Mouse (Mus musculus) C2C12 (cell line): ENCODE data around the gene Mapk11. TPM values are rescaled to one million over a fixed set of nuclear protein-coding genes. Genes with fewer than 3 reads are reported as not detected.
A peak's percentile ranks its signal among the peaks of the same experiment; 100 is the strongest.

Source experiments
- H3K27me3 ChIP-seq: one replicate; pipeline ENCODE4 v1.6.1; 2011; ENCODE audit not compliant: control insufficient read depth, insufficient read depth, insufficient read length
- H3K36me3 ChIP-seq: one replicate; pipeline ENCODE4 v1.6.1; 2011; ENCODE audit not compliant: control insufficient read depth, insufficient read depth
- H3K4me3 ChIP-seq: one replicate; pipeline ENCODE4 v1.5.1; 2011; ENCODE audit warnings: mild to moderate bottlenecking, control low read depth; ENCODE audit not compliant: poor library complexity, insufficient read depth, severe bottlenecking
- H3K79me2 ChIP-seq: one replicate; pipeline ENCODE4 v1.6.1; 2011; ENCODE audit not compliant: control insufficient read depth, insufficient read depth
- H3K79me3 ChIP-seq: one replicate; pipeline ENCODE4 v1.6.1; 2011; ENCODE audit warnings: low read depth, control low read depth
- H3ac ChIP-seq: one replicate; pipeline ENCODE3; 2011; ENCODE audit warnings: low read depth; ENCODE audit not compliant: control insufficient read depth, insufficient read length
- CEBPB ChIP-seq: IDR thresholded peaks from one replicate; pipeline ENCODE4 v1.6.1; 2011; ENCODE audit warnings: low read depth, mild to moderate bottlenecking, control low read depth, moderate library complexity
- CTCF ChIP-seq: IDR thresholded peaks from one replicate; pipeline ENCODE4 v1.5.1; 2011; ENCODE audit not compliant: control insufficient read depth, insufficient read depth, insufficient read length
- FOSL1 ChIP-seq: IDR thresholded peaks from one replicate; pipeline ENCODE4 v1.8.0; 2011; ENCODE audit warnings: mild to moderate bottlenecking, low read length; ENCODE audit not compliant: poor library complexity, insufficient read depth, severe bottlenecking
- MAX ChIP-seq: IDR thresholded peaks from one replicate; pipeline ENCODE4 v1.6.1; 2011; ENCODE audit warnings: mild to moderate bottlenecking, control low read depth
- MYOD1 ChIP-seq: IDR thresholded peaks from one replicate; pipeline ENCODE4 v1.6.1; 2011; ENCODE audit warnings: low read depth; ENCODE audit not compliant: control insufficient read depth, insufficient read length
- MYOG ChIP-seq: IDR thresholded peaks from one replicate; pipeline ENCODE4 v1.6.1; 2011; ENCODE audit not compliant: control insufficient read depth, insufficient read length; ENCODE audit errors: extremely low read depth
- USF1 ChIP-seq: IDR thresholded peaks from one replicate; pipeline ENCODE4 v1.6.1; 2011; ENCODE audit warnings: low read depth, mild to moderate bottlenecking, control low read depth, moderate library complexity
- polyA plus RNA-seq: library from polyadenylated mRNA; unstranded; fragments of >200 nt; fragmentation: generic; extraction: Trizol; gene quantifications from one replicate; pipeline ENCODE4 v1.2.1, GENCODE M21; 2012; ENCODE audit warnings: missing spikeins

The Mapk11 gene
- polyA plus RNA-seq, 1 experiment = 14.9 TPM

DNA sequence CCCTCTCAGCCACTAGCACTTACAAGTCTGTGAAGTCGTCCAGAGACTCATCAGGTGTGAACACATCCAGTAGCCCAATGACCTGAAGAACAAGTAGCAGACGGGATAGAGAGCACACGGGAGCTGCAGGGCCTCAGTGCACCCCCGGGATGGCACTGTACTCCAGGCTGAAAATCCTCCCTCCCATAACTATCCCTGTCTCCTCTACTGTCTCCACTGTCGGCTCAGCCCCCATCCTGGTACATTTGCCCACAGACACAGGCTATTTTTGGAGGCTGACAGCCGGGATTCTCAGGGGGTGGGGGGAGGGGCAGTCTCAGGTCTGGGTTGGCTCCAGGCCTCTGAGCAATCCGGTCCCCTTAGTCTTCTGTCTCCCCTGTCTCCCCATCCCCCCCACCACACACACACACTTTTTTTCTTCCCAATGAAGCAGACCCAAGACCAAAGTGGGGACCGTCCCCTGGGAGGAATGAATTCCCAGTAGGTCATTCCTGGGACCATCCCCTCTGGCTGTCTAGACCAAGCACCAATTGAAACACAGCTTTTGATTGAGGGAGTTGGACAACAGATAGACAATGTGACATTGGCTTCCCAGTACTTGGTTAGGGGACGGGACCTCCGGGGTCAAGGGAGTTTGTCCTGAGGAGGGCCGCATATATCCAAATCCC lies 11.9 kb downstream of the Mapk11 start:
- H3K79me3 ChIP-seq = peaks cover 2% of the 10 kb centered on the region
- peaks cover 6% of the 10 kb centered on the region for H3K36me3 ChIP-seq
- no peak overlapping the region for H3ac ChIP-seq
- TF ChIP-seq MYOG (no peak), USF1 (no peak), CEBPB (no peak), FOSL1 (no peak), MYOD1 (no peak), CTCF (no peak), MAX (no peak)
- H3K27me3 ChIP-seq = no peaks in the 10 kb centered on the region
- peaks cover 7% of the 10 kb centered on the region for H3K79me2 ChIP-seq
- no peak overlapping the region for H3K4me3 ChIP-seq

DNA sequence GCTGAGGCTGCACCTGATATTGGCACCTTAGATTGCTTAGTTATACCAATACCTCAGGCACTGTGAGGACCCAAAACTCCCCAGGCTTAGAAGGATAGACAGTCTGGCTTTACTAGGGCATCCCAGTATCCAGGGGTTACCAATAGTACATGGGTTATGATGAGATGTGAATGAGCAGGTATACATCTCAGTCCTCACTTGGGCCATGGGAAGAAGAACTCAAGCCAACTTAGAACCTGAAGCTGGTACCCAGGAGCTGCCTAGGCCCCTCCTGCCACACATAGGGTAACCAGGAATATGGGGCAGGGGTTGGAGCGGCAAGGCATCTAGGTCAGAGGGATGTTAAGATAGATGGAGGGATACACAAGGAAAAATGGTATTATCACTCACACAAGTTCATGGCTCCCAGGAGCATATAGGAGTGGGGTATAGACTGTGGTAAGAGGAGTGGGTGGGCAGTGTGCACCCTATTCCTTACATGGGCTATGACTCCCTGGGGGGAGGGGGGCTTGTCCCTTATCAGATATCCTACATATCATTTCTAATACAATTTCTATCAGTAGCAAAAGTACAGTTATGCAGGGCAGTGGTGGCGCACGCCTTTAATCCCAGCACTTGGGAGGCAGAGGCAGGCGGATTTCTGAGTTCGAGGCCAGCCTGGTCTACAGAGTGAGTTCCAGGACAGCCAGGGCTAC lies 12.8 kb downstream of the Mapk11 start:
- Histone ChIP-seq H3K79me3 (peaks cover 2% of the 10 kb centered on the region), H3K4me3 (no peak overlapping the region), H3K27me3 (no peaks in the 10 kb centered on the region), H3K36me3 (peaks cover 15% of the 10 kb centered on the region), H3K79me2 (peaks cover 7% of the 10 kb centered on the region), H3ac (no peak overlapping the region)
- TF ChIP-seq MYOG (no peak), CTCF (no peak), MYOD1 (no peak), CEBPB (no peak), MAX (no peak), USF1 (no peak), FOSL1 (no peak)

DNA sequence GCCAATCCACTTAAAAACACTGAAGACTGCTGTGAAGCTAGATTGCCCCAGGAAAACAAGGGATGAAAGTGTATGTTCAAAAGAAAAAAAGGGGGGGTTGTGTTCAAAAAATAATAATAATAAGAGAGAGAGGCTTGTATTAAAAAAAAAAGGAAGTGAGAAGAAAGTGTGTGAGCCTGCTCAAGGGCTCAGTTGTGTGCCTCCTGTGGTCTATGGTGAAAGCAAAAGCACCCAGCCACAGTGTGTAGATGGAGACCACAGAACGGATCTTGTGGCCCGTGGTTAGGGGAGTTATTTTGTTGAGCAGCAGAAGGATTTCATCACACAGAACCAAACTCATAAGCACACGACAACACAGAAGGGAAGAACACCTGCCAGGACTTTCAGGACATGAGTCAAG lies 18.1 kb downstream of the Mapk11 start:
- Histone ChIP-seq H3K4me3 (no peak overlapping the region), H3K27me3 (no peaks in the 10 kb centered on the region), H3K36me3 (peaks cover 29% of the 10 kb centered on the region), H3ac (no peak overlapping the region), H3K79me2 (peaks cover 16% of the 10 kb centered on the region), H3K79me3 (no peaks in the 10 kb centered on the region)
- TF ChIP-seq MYOG (no peak), MAX (no peak), CTCF (no peak), FOSL1 (no peak), MYOD1 (no peak), USF1 (no peak), CEBPB (no peak)

DNA sequence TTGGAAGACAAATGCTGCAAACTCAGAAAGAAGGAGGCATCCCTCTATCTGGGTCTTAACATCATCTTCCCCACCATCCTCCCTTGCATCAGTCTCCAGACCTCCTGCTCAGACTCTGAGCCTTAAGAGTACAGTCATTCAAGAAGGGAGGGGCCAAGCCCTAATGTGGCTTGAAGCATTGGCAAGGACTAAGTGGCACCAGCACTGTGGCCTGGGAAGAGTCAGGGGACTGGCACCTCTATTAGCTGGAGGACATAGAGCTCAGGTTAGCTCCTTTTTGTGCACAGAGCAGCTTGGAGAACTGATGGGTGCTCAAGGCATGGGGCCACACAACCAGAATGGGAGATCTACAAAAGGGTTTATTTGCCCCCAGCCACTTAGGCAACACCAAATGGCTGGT lies 19.2 kb downstream of the Mapk11 start:
- Histone ChIP-seq H3K36me3 (peaks cover 35% of the 10 kb centered on the region), H3ac (no peak overlapping the region), H3K79me2 (peaks cover 16% of the 10 kb centered on the region), H3K27me3 (no peaks in the 10 kb centered on the region), H3K4me3 (no peak overlapping the region), H3K79me3 (no peaks in the 10 kb centered on the region)
- TF ChIP-seq USF1 (no peak), MAX (no peak), CEBPB (no peak), FOSL1 (no peak), MYOG (no peak), CTCF (no peak), MYOD1 (no peak)

- Histone ChIP-seq H3K79me2 (peaks cover 16% of the 10 kb centered on the region), H3K4me3 (peak within 1 kb of the TSS; percentile 49), H3K27me3 (no peaks in the 10 kb centered on the region), H3ac (peak within 1 kb of the TSS; percentile 88), H3K36me3 (peaks cover 43% of the 10 kb centered on the region), H3K79me3 (no peaks in the 10 kb centered on the region)
- no peak for TF ChIP-seq MYOD1
- no peak for TF ChIP-seq FOSL1
- TF ChIP-seq MAX = peak; percentile 94
- peak; percentile 23 for TF ChIP-seq USF1
- TF ChIP-seq CTCF = peak; percentile 91
- TF ChIP-seq MYOG = no peak
- TF ChIP-seq CEBPB = no peak
Measured at GRCm38 (mm10) chr15:89128382-89129350, 20.8 kb downstream of the Mapk11 start, which contains the start of gene Hdac10. TSS of gene Hdac10 (minus strand) at chr15:89128700.
